Comparison of ENCODE assay signal across 8 mouse cellular contexts in the genomic region with DNA sequence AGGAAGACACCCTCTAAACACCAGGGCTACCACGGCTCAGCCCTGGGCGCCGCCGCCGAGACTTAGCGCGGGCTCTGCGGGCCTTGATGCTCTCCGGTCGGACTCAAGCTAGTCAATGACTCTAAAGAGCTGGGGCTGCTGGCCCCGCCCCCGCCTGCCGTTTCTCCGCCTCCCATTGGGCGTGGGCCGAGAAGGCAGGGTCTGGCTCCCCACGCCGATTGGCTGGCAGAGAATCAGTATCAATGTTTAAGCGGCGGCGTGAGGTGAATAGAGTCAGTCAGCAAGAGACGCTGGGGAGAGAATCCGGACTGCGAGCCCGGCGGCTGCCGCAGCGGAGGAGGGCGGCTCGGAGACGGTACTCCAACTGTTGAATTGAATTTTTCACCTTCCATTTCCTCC. TPM values are rescaled to one million over a fixed set of nuclear protein-coding genes. Genes with fewer than 3 reads are reported as not detected.
DNase-seq lines count a peak whose midpoint lies in the region; ATAC-seq lines count a peak whose summit lies in the region.

A gene (plus strand): TSS at position 276 of the 399 bp plus-strand sequence.

- peaks cover 15% of the 10 kb centered on the region for H3K9me3 ChIP-seq in erythroblast, embryonic 14.5 days (ENCODE audit: control insufficient read depth, low read length)
- no peaks in the 10 kb centered on the region for H3K9me3 ChIP-seq in heart, embryonic 11.5 days (replicated peaks; ENCODE audit: control insufficient read depth, low read length)
- no peaks in the 10 kb centered on the region for H3K9me3 ChIP-seq in kidney, embryonic 16.5 days (ENCODE audit: low read length)

- H3K27ac ChIP-seq in heart, embryonic 11.5 days (ENCODE audit: low read depth, low read length): no peak within 1 kb of the TSS
- H3K27ac ChIP-seq in kidney, embryonic 16.5 days (ENCODE audit: low read length): 0 out of 2 replicates have a peak within 1 kb of the TSS, but pooled peaks have one; percentile 24

- H3K4me2 ChIP-seq in heart, embryonic 11.5 days: peak within 1 kb of the TSS; percentile 88
- peak within 1 kb of the TSS; percentile 81 for H3K4me2 ChIP-seq in kidney, embryonic 16.5 days (replicated peaks; ENCODE audit: low read depth, low read length)

- ATAC-seq in heart, embryonic 11.5 days (replicated peaks; ENCODE audit: insufficient number of reproducible peaks, low FRiP score, low TSS enrichment): peak; percentile 89
- peak; percentile 96 for ATAC-seq in kidney, embryonic 16.5 days (ENCODE audit: low FRiP score, low TSS enrichment)

- no peaks in the 10 kb centered on the region for H3K36me3 ChIP-seq in erythroblast, embryonic 14.5 days (ENCODE audit: control insufficient read depth)
- no peaks in the 10 kb centered on the region for H3K36me3 ChIP-seq in heart, embryonic 11.5 days (ENCODE audit: control insufficient read depth, insufficient read depth, low read length)
- H3K36me3 ChIP-seq in kidney, embryonic 16.5 days (ENCODE audit: insufficient read depth, low read length): no peaks in the 10 kb centered on the region

- peaks cover 5% of the 10 kb centered on the region for H3K4me1 ChIP-seq in erythroblast, embryonic 14.5 days (ENCODE audit: control insufficient read depth)
- peaks cover 13% of the 10 kb centered on the region for H3K4me1 ChIP-seq in heart, embryonic 11.5 days (ENCODE audit: control insufficient read depth, insufficient read depth, low read length)
- H3K4me1 ChIP-seq in kidney, embryonic 16.5 days (ENCODE audit: insufficient read depth, low read length): peaks cover 35% of the 10 kb centered on the region

- H3K9ac ChIP-seq in heart, embryonic 11.5 days (ENCODE audit: low read depth, low read length): peak within 1 kb of the TSS; percentile 58
- peak within 1 kb of the TSS; percentile 65 for H3K9ac ChIP-seq in kidney, embryonic 16.5 days (replicated peaks; ENCODE audit: low read length)

- DNase-seq in spleen, adult 18-20 months: peak; percentile 55 to 61
- no peak for DNase-seq in spleen, adult 12 weeks (ENCODE audit: low spot score)
- peak; percentile 87 for DNase-seq in liver
- peak; percentile 40 to 65 for DNase-seq in monocyte, adult 2 months (ENCODE audit: low read depth in 1 of 2, low spot score in 2 of 2)
- peak; percentile 75 to 83 for DNase-seq in spleen, postnatal 4 days (ENCODE audit: low spot score in 2 of 2)

- WGBS in heart, embryonic 11.5 days (ENCODE audit: insufficient replicate concordance): under 1% methylated on average over 31 of the region's 31 CpGs
- under 1% methylated on average over 31 of the region's 31 CpGs for WGBS in kidney, embryonic 16.5 days

- peaks cover 62% of the 10 kb centered on the region for H3K27me3 ChIP-seq in erythroblast, embryonic 14.5 days (ENCODE audit: control insufficient read depth)
- H3K27me3 ChIP-seq in heart, embryonic 11.5 days (ENCODE audit: control insufficient read depth, insufficient read depth, low read length): peaks cover 24% of the 10 kb centered on the region
- H3K27me3 ChIP-seq in kidney, embryonic 16.5 days (ENCODE audit: insufficient read depth, low read length): peaks cover 37% of the 10 kb centered on the region

- H3K4me3 ChIP-seq in erythroblast, embryonic 14.5 days (replicated peaks): peak within 1 kb of the TSS; percentile 46
- peak within 1 kb of the TSS; percentile 58 for H3K4me3 ChIP-seq in heart, embryonic 11.5 days (ENCODE audit: low read depth, low read length)
- peak within 1 kb of the TSS; percentile 58 for H3K4me3 ChIP-seq in kidney, embryonic 16.5 days (ENCODE audit: low read length)

RNA-seq across cellular contexts. Expression of the gene that starts here (rescaled TPM):
- not detected in 2 replicates for polyA plus RNA-seq in erythroblast, embryonic 14.5 days (2012)
- polyA plus RNA-seq in heart, embryonic 11.5 days (2014; fragmentation: Nextera tagmentation; extraction: Ambion mirVana): 1.8 and 1.9 TPM in 2 replicates
- polyA plus RNA-seq in kidney, embryonic 16.5 days (2015; fragmentation: Nextera tagmentation; extraction: Ambion mirVana): 7.6 and 8.2 TPM in 2 replicates
